Mouse (Mus musculus) spleen, embryonic (tissue): ENCODE measurements around the gene Ceacam1.

ENCODE experiments used
- CTCF ChIA-PET: fragments of 350-600 bp; sonication (Branson Sonifier 250); formaldehyde crosslinking; loops from one replicate; lab custom pipeline; 2022; lab: Charles Lee

Gene Ceacam1

GRCm38 (mm10) chr7:25439978-25440815, 37.2 kb downstream of the Ceacam1 start:
- CTCF ChIA-PET: interaction anchor here (0.5 kb wide), 1 partner anchor 300 kb away, joined by 3 read pairs; no protein-coding TSS in a partner anchor

- CTCF ChIA-PET: no interaction called here
Observed at GRCm38 (mm10) chr7:25439124-25439822, 38.1 kb downstream of the Ceacam1 start.

GRCm38 (mm10) chr7:25436704-25437103, 40.7 kb downstream of the Ceacam1 start:
- CTCF ChIA-PET: interaction anchor here (0.6 kb wide), 1 partner anchor 211 kb away, joined by 8 read pairs; no protein-coding TSS in a partner anchor

GRCm38 (mm10) chr7:25436226-25436625, 41.2 kb downstream of the Ceacam1 start:
- CTCF ChIA-PET: interaction anchor here (0.6 kb wide), 1 partner anchor 212 kb away, joined by 8 read pairs; no protein-coding TSS in a partner anchor

GRCm38 (mm10) chr7:25435546-25435851, 41.9 kb downstream of the Ceacam1 start:
- CTCF ChIA-PET: interaction anchor here (0.7 kb wide), 1 partner anchor 544 kb away, joined by 3 read pairs; no protein-coding TSS in a partner anchor

- CTCF ChIA-PET: interaction anchor here (0.6 to 0.7 kb wide), 2 partner anchors 401 to 544 kb away, joined by 3 read pairs; no protein-coding TSS in a partner anchor
Observed at GRCm38 (mm10) chr7:25434654-25435545, 42.5 kb downstream of the Ceacam1 start.

GRCm38 (mm10) chr7:25433781-25434560, 43.4 kb downstream of the Ceacam1 start:
- CTCF ChIA-PET: interaction anchor here (0.6 kb wide), 2 partner anchors 24 to 184 kb away, joined by 4 to 7 read pairs; no protein-coding TSS in a partner anchor

- CTCF ChIA-PET: no interaction called here
Observed at GRCm38 (mm10) chr7:25433007-25433541, 44.3 kb downstream of the Ceacam1 start.

GRCm38 (mm10) chr7:25432381-25432780, 45.0 kb downstream of the Ceacam1 start:
- CTCF ChIA-PET: no interaction called here

- CTCF ChIA-PET: interaction anchor here (0.9 to 1.1 kb wide), 2 partner anchors 50 to 222 kb away, joined by 3 to 4 read pairs; no protein-coding TSS in a partner anchor
Observed at GRCm38 (mm10) chr7:25429886-25430784, 47.3 kb downstream of the Ceacam1 start.

- CTCF ChIA-PET: no interaction called here
Observed at GRCm38 (mm10) chr7:25428321-25428720, 49.1 kb downstream of the Ceacam1 start.

- CTCF ChIA-PET: interaction anchor here (0.8 to 1.3 kb wide), 2 partner anchors 14 to 192 kb away, joined by 3 to 5 read pairs; partner anchors contain the start of gene Dmac2
Observed at GRCm38 (mm10) chr7:25427144-25427543, 50.3 kb downstream of the Ceacam1 start.

GRCm38 (mm10) chr7:25426380-25426779, 51.0 kb downstream of the Ceacam1 start:
- CTCF ChIA-PET: interaction anchor here (0.7 to 1.3 kb wide), 3 partner anchors 15 to 193 kb away, joined by 3 to 9 read pairs (median 5); partner anchors contain the start of gene Dmac2

- CTCF ChIA-PET: interaction anchor here (0.6 to 1.3 kb wide), 4 partner anchors 13 to 218 kb away, joined by 3 to 18 read pairs (median 7); partner anchors contain the start of gene Ceacam1
Observed at GRCm38 (mm10) chr7:25424429-25424828, 53.0 kb downstream of the Ceacam1 start.

GRCm38 (mm10) chr7:25422286-25422841, 55.0 kb downstream of the Ceacam1 start:
- CTCF ChIA-PET: no interaction called here

GRCm38 (mm10) chr7:25419943-25420342, 57.5 kb downstream of the Ceacam1 start:
- CTCF ChIA-PET: interaction anchor here (0.6 to 0.9 kb wide), 2 partner anchors 11 to 176 kb away, joined by 3 to 5 read pairs; no protein-coding TSS in a partner anchor

GRCm38 (mm10) chr7:25419536-25419935, 57.9 kb downstream of the Ceacam1 start:
- CTCF ChIA-PET: no interaction called here

GRCm38 (mm10) chr7:25417597-25417996, 59.8 kb downstream of the Ceacam1 start:
- CTCF ChIA-PET: no interaction called here
